Comparison of ENCODE assay signal across 17 mouse cellular contexts in genomic region chr8:113114165-113114700, GRCm38 (mm10).
DNase-seq lines count a peak whose midpoint lies in the region; ATAC-seq lines count a peak whose summit lies in the region.
"Had no signal": no experiment of that assay in that cellular context is flagged by ENCODE, and none has a peak within 500 bp of the region (broad histone marks: within the 10 kb centered on the region; RNA-seq: fewer than 3 reads in every experiment).

No protein-coding gene starts in this region.

- H3K27ac ChIP-seq in embryonic facial prominence, embryonic 14.5 days (replicated peaks; ENCODE audit: low read depth, low read length): no peak overlapping the region
- H3K27ac ChIP-seq in embryonic facial prominence, embryonic 10.5 days (replicated peaks): no peak overlapping the region
- no peak overlapping the region for H3K27ac ChIP-seq in kidney, embryonic 16.5 days (ENCODE audit: low read length)
- H3K27ac ChIP-seq: heart, embryonic 15.5 days; hindbrain, postnatal 0 days; liver, embryonic 13.5 days; midbrain, embryonic 12.5 days; neural tube, embryonic 13.5 days; stomach, postnatal 0 days had no signal

- 57% methylated on average over 3 of the region's 3 CpGs for WGBS in embryonic facial prominence, embryonic 14.5 days
- WGBS in embryonic facial prominence, embryonic 10.5 days: 77% methylated on average over 3 of the region's 3 CpGs
- 28% methylated on average over 3 of the region's 3 CpGs for WGBS in kidney, embryonic 16.5 days

- H3K4me1 ChIP-seq in embryonic facial prominence, embryonic 14.5 days (ENCODE audit: control insufficient read depth, insufficient read depth, low read length): no peaks in the 10 kb centered on the region
- no peaks in the 10 kb centered on the region for H3K4me1 ChIP-seq in embryonic facial prominence, embryonic 10.5 days
- peaks cover 8% of the 10 kb centered on the region; the same call in 1 of the 2 replicates for H3K4me1 ChIP-seq in kidney, embryonic 16.5 days (ENCODE audit: insufficient read depth, low read length)
- H3K4me1 ChIP-seq: heart, embryonic 15.5 days; liver, embryonic 13.5 days; midbrain, embryonic 12.5 days; neural tube, embryonic 13.5 days had no signal

- no peak overlapping the region for H3K4me3 ChIP-seq in embryonic facial prominence, embryonic 14.5 days (ENCODE audit: low read depth, low read length)
- no peak overlapping the region for H3K4me3 ChIP-seq in embryonic facial prominence, embryonic 10.5 days
- no peak overlapping the region for H3K4me3 ChIP-seq in kidney, embryonic 16.5 days (ENCODE audit: low read length)
- H3K4me3 ChIP-seq: erythroblast, embryonic 14.5 days; heart, embryonic 15.5 days; liver, embryonic 13.5 days; midbrain, embryonic 12.5 days; neural tube, embryonic 13.5 days had no signal

- ATAC-seq in embryonic facial prominence, embryonic 14.5 days (ENCODE audit: low read depth): no peak
- ATAC-seq in kidney, embryonic 16.5 days (ENCODE audit: low FRiP score, low TSS enrichment): peak; percentile 84
- ATAC-seq: hindbrain, postnatal 0 days had no signal

- DNase-seq in embryonic facial prominence, embryonic 14.5 days (ENCODE audit: low spot score): peak; percentile 7
- no peak for DNase-seq in embryonic facial prominence, embryonic 10.5 days (ENCODE audit: low spot score)
- peak; percentile 2 to 9 for DNase-seq in right cerebral cortex, adult 2 months (ENCODE audit: low spot score in 2 of 2)
- DNase-seq in right cerebral cortex, postnatal 14 days: no peak
- DNase-seq in yolk sac, embryonic 10.5 days (ENCODE audit: low spot score): peak; percentile 21
- no peak for DNase-seq in cerebellum, postnatal 25 days
- DNase-seq in urinary bladder, postnatal 14 days (ENCODE audit: low spot score): no peak
- DNase-seq: cerebellum, adult 9-11 months; layer of hippocampus, adult 9-11 months; liver, embryonic 13.5 days had no signal

- no peaks in the 10 kb centered on the region for H3K9me3 ChIP-seq in embryonic facial prominence, embryonic 14.5 days (ENCODE audit: control insufficient read depth, low read length)
- H3K9me3 ChIP-seq in embryonic facial prominence, embryonic 10.5 days: no peaks in the 10 kb centered on the region
- no peaks in the 10 kb centered on the region for H3K9me3 ChIP-seq in kidney, embryonic 16.5 days (ENCODE audit: low read length)
- H3K9me3 ChIP-seq: heart, embryonic 15.5 days; midbrain, embryonic 12.5 days; neural tube, embryonic 13.5 days had no signal

- H3K4me2 ChIP-seq in embryonic facial prominence, embryonic 14.5 days (ENCODE audit: low read depth, low read length): no peak overlapping the region
- H3K4me2 ChIP-seq in kidney, embryonic 16.5 days (replicated peaks; ENCODE audit: low read depth, low read length): no peak overlapping the region
- H3K4me2 ChIP-seq: heart, embryonic 15.5 days; liver, embryonic 13.5 days; midbrain, embryonic 12.5 days; neural tube, embryonic 13.5 days had no signal

- H3K9ac ChIP-seq in embryonic facial prominence, embryonic 14.5 days (ENCODE audit: low read depth, low read length): no peak overlapping the region
- no peak overlapping the region for H3K9ac ChIP-seq in kidney, embryonic 16.5 days (replicated peaks; ENCODE audit: low read length)
- H3K9ac ChIP-seq: heart, embryonic 15.5 days; liver, embryonic 13.5 days; midbrain, embryonic 12.5 days; neural tube, embryonic 13.5 days had no signal

- H3K36me3 ChIP-seq in embryonic facial prominence, embryonic 14.5 days (ENCODE audit: control insufficient read depth, insufficient read depth, low read length): no peaks in the 10 kb centered on the region
- no peaks in the 10 kb centered on the region for H3K36me3 ChIP-seq in embryonic facial prominence, embryonic 10.5 days (replicated peaks)
- no peaks in the 10 kb centered on the region for H3K36me3 ChIP-seq in kidney, embryonic 16.5 days (ENCODE audit: insufficient read depth, low read length)
- H3K36me3 ChIP-seq: heart, embryonic 15.5 days; liver, embryonic 13.5 days; midbrain, embryonic 12.5 days; neural tube, embryonic 13.5 days had no signal

- H3K27me3 ChIP-seq in embryonic facial prominence, embryonic 14.5 days (replicated peaks; ENCODE audit: control insufficient read depth, insufficient read depth, low read length): no peaks in the 10 kb centered on the region
- no peaks in the 10 kb centered on the region for H3K27me3 ChIP-seq in embryonic facial prominence, embryonic 10.5 days (replicated peaks; ENCODE audit: low read depth, poor library complexity, severe bottlenecking)
- H3K27me3 ChIP-seq in kidney, embryonic 16.5 days (ENCODE audit: insufficient read depth, low read length): no peaks in the 10 kb centered on the region
- H3K27me3 ChIP-seq: heart, embryonic 15.5 days; liver, embryonic 13.5 days; midbrain, embryonic 12.5 days; neural tube, embryonic 13.5 days had no signal

Comparison
In these comparisons a context has a peak if more than half of its experiments do, and no peak if none do; other contexts are left out.
1. DNase-seq: peak in embryonic facial prominence, embryonic 14.5 days (single experiment), right cerebral cortex, adult 2 months (2 of 2) and yolk sac, embryonic 10.5 days (single experiment); none in embryonic facial prominence, embryonic 10.5 days (single experiment), right cerebral cortex, postnatal 14 days (single experiment), cerebellum, postnatal 25 days (0 of 2) and urinary bladder, postnatal 14 days (single experiment).